Mouse (Mus musculus): ENCODE measurements around the gene Evi2b.

- TF ChIP-seq CTCF (IDR thresholded peaks at IDR 0.05; ENCODE audit: borderline replicate concordance, control insufficient read depth, extremely low read depth, insufficient read depth, low read length, poor library complexity) = no peak
- TF ChIP-seq POLR2A (IDR thresholded peaks at IDR 0.05; ENCODE audit: control insufficient read depth, extremely low read depth, insufficient read depth, low read length, poor library complexity) = no peak
Measured at GRCm38 (mm10) chr11:79484721-79485120, 38.8 kb downstream of the Evi2b start.

All from thymus, adult 2 months (tissue).